Mouse (Mus musculus): ENCODE data around the gene Gsk3a.
"Not testable (repeated sequence)": the region's sequence is repeated elsewhere in the genome, so short reads cannot be mapped to it uniquely, and the experiment has no call there.

Gene Gsk3a

DNA sequence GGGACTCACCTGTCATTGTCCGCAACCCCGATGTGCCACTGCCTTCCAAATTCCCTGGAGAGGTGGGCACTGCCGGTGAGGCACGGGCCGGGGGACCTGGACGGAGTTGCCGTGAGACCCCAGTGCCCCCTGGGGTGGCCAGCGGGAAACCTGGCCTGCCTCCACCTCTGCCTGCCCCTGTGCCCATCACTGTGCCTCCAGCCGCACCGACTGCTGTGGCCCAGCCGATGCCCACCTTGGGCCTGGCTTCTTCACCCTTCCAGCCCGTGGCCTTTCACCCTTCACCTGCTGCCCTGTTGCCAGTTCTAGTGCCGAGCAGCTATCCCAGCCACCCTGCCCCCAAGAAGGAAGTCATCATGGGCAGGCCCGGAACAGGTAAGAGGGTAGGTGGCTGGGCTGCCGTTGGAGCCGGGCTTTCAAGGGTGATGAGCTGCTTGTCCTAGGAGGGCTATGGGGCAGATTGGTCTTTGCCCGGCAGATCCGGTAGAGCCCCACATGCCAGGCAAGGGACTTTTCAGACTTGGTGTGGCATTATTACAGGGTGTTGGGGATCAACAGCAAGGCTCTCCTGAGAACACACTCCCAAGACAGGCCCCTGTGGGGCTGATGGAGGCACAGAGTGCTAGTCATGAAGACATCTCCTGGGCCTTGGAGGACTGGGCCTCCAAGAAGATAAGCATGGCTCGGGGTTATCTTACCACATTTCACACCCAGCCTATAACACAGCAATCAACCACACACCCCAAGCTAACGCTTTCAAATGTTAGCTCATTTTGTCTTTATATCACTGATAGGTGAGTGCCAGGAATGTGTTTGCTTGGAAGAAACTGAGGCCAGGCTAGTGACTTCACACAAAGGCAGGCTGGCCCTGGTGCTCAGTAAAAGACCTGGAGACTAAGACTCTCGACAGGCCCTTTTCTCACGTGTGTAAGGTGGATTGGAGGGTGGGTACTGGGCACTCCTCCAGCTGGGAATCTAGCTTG lies 35.9 kb upstream of the Gsk3a start:
- in situ Hi-C loops (cut with MboI, MseI): loop anchor here (5.0 kb wide), 1 partner anchor 141 kb away; no protein-coding TSS in a partner anchor

DNA sequence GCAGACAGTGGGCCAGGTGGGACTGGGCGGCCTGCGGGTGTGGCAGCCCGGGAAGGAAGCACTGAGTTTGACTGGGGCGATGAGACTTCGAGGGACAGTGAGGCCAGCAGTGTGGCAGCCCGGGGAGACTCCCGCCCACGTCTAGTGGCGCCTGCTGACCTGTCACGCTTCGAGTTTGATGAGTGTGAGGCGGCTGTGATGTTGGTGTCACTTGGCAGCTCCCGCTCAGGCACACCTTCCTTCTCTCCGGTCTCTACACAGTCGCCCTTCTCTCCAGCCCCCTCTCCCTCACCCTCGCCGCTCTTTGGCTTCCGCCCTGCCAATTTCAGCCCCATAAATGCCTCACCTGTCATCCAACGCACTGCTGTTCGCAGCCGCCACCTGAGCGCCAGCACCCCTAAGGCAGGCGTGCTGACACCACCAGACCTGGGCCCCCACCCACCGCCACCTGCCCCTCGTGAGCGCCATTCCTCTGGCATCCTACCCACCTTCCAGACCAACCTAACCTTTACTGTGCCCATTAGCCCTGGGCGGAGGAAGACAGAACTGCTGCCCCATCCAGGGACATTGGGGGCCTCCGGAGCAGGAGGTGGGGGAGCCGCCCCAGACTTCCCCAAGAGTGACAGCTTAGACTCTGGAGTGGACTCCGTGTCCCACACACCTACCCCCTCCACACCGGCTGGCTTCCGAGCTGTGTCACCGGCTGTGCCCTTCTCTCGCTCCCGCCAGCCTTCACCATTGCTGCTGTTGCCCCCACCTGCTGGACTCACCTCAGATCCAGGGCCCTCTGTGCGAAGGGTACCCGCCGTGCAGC lies 35.0 kb upstream of the Gsk3a start:
- in situ Hi-C loops (cut with MboI, MseI): loop anchor here (5.0 kb wide), 1 partner anchor 140 kb away; no protein-coding TSS in a partner anchor

DNA sequence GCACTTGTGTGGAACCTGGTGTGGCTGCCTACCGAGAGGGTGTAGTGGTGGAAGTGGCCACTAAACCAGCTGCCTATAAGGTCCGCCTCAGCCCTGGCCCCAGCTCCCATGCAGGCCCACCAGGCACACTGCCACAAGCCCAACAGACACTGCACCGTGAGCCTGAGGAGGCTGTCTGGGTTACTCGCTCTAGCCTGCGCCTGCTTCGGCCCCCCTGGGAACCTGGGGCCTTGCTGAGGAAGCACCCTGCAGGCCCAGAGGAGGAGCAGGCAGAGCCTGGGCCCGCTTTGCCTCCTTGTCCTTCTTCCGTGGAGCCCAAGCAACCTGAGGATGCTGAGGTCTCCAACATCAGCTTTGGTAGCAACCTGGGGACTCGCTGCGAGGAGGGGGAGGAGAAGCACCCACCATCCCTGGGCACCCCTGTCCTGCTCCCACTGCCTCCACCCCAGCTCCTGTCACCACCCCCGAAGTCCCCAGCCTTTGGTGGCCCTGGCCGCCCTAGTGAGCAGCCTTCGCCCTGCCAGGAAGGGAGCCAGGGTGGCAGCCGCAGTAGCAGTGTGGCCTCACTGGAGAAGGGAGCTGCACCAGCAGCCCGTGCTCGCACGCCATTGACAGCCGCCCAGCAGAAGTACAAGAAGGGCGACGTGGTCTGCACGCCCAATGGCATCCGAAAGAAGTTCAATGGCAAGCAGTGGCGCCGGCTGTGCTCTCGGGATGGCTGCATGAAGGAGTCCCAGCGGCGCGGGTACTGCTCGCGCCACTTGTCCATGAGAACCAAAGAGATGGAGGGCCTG lies 34.2 kb upstream of the Gsk3a start:
- in situ Hi-C loops (cut with MboI, MseI): loop anchor here (5.0 kb wide), 1 partner anchor 140 kb away; no protein-coding TSS in a partner anchor

DNA sequence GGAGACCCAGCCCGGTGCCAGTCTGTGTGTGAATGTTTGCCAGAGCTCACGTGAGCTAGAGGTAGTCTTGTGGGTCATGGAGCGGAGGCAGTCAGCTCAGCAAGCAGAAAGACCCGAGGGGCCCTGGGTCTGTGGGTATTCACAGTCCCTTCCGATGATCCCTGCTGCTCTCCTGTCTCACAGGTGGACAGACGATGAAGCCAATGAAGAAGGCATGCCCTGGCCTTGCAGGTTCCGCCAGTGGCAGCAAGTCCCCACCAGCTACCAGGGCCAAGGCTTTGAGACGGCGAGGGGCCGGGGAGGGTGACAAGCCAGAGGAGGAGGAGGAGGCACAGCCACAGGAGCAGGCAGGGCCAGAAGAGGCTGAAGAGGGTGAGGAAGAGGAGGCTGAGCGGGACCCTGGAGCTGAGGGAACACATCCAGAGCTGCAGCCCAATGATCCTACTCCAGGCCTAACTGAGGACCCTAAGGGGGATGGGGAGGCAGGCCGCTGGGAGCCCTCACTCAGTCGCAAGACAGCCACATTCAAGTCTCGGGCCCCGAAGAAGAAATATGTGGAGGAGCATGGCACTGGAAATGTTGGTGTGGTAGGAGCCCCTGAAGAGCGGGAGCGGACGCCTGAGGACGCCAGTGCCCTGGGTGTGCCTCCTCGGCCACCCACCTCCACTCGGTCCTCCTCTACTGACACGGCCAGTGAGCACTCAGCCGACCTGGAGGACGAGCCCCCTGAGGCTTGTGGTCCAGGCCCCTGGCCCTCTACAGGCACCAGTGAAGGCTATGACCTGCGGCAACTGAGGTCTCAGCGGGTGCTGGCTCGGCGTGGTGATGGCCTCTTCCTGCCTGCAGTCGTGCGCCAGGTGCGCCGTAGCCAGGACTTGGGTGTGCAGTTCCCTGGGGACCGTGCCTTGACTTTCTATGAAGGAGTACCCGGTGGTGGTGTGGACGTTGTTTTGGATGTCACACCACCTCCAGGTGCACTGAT lies 33.3 kb upstream of the Gsk3a start:
- in situ Hi-C loops (cut with MboI, MseI): loop anchor here (5.0 kb wide), 1 partner anchor 139 kb away; no protein-coding TSS in a partner anchor

DNA sequence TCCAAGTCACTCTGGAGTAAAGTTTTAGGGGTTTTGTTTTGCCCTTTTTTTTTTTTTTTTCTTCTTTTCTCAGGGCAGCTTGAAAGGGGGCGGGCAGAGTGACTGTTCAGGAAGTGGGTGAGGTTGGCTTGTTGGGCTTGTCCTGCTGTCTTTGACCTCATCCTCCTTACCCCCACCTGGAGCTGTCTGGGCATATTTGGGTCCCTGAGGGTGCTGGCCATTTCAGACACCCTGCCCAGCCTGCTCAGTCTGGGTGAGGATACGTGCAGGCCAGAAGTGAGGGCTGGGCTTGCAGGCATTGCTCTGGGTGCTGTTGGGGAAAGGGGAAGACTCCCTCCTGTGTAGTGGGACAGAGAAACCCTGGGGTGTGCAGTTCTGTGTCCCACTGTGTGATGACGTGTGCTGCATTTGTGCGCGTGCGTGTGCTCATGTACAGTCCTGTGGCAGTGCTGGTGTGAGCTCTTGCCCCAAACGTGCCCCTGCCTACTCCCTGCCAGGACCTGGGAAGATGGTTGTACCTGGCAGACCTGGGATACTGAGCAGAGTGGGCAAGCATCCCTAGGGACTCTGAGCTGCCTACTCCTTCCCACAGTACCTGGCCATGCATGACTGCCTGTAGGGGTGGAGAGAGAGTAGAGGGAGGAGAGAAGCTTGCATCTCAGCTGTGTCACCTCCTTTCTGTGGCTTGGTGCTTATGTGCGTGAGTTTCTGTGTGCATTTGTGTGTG lies 32.1 kb upstream of the Gsk3a start:
- in situ Hi-C loops (cut with MboI, MseI): loop anchor here (5.0 kb wide), 1 partner anchor 137 kb away; no protein-coding TSS in a partner anchor

DNA sequence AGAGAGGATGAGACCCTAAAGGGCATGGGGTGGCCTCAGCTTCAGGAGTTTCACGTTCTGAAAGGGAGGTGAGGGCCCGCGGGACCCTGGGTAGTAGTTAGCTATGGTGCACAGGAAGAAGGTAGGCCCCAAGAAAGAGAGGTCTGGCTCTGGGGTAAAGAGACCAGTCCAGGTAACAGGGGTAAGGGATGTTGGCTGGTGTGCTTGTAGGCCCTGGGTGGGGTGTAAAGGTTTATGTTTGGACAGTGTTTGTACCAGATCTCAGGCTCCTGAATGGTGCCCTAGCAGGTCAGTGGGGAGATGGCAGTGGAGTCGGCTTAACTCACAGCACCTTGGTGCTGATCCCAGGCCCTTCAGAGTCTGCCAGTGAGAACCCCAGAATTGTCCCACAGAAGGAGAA lies 31.4 kb upstream of the Gsk3a start:
- in situ Hi-C loops (cut with MboI, MseI): no loop called here

DNA sequence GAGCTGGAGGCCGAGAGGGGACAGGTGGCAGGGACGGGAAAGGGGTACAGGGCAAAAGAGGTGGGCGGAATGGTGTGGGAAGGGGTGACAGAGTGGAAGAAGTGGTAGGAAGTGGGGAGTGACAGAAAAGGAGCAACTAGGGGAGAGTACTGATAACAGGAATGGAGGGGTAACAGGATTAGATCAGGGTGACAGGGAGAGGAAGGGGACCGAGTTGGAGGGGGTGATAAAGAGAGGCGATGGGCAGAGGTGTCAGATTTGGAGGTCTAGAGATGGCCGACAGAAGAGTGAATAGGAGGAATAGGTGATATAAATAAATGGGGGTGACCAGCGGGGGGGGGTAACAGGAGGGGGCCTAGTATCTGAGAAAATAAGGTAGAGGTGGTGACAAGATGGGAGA lies 30.9 kb upstream of the Gsk3a start:
- in situ Hi-C loops (cut with MboI, MseI): no loop called here

DNA sequence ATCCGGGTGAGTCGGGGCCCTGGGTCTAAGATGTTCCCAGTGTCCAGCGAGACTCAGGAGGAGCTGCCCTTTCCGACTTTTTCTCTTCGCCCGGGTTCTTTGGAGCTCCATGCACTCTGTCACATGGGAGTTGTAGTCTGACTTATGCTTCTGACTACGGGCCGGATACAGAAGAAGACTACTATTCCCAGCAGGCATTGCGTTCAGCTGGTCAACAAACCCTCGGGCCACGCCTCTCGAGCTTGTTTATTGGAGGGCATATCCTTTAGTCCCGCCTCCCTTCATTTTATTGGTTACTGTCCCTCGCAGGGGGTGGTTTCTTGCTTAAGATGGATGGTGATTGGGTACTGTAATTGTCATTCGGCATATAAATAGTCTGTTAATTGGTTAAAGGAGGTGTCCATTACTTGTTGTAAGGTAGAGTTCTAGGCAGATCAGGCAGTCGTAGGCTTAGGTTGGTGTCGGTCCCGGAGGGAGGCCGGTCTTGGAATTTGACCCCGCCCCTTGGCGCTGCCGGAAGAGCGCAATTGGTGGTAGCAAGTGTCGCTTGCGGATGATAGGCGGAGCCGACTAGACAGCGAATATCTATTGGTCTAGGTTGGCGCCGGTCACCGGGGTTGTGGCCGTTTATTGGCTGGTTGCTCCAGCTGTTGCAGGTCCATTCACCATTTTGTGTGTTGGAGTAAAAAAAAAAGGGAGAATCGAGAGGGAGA lies 30.3 kb upstream of the Gsk3a start:
- in situ Hi-C loops (cut with MboI, MseI): no loop called here

DNA sequence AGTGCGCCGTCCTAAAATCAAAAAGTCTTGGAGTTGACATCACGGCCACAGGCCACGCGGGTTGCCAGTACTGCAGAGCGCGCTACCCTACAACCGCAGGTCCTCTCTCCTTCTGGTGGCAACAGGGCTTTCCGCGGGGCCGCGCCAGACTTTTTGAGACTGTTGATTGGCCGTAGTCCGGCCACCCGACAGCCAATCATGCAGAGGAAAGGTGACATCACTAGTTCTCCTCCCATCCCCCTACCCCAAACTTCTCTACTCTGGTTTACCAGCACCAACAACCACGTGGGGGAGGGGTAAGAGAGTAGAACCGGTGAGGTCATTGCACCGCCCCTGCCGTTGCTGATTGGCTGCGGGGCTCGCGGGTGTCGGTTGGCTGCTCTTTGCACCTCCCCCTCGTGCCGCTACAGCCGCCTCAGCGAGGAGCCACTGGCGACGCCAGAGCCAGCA lies 29.7 kb upstream of the Gsk3a start, which contains the start of gene Cic:
TSS of gene Cic (plus strand) at position 404 of the 450 bp plus-strand sequence.
- in situ Hi-C loops (cut with MboI, MseI): no loop called here

DNA sequence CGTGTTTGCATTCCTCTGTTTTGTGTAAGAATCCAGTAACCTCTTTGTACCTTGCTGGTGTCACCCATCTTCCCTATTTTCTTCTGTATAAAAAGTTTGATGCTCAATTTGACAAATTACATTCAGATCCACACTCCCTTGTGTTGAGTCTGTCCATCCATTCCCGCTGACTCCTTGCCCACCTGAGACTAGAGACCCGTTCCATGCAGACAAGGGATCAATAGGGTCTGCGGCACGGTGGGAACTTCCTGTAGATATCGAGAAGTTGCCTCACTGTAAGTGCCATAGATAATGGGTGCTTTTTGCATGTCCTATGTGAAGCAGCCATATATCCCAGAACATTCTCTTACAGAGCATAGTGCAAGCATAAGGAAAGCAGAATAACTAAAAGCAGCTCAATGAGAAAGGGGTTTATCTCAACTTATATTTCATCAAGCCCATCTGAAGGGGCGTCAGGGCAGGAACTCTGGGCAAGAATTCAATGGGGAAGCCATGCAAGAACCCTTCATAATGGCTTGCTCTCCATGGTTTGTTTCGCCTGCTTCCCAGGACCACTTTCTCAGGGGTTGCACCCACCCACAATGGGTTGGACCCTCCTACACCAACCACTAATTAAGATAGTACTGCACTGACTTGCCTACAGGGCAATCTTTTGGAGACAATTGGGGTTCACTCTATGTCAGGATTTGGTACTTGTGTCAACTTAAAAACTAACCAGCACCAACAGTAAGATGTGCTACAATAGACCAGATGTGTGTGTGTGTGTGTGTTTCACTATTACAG lies 28.7 kb upstream of the Gsk3a start:
- in situ Hi-C loops (cut with MboI, MseI): no loop called here

DNA sequence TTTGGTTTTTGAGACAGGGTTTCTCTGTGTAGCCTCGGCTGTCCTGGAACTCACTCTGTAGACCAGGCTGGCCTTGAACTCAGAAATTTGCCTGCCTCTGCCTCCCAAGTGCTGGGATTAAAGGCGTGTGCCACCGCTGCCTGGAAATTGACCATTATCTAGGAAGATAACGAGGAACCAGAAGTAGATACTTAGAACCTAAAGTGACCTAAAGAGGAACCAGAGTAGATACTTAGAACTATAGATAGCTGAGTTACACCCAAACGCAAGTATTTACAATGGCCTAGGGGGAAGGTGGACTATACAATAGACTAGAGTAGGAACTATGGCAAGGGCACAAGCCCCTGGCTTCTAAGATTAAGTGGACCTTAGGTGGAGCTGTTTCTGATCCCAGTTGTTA lies 28.1 kb upstream of the Gsk3a start:
- in situ Hi-C loops (cut with MboI, MseI): not testable (repeated sequence)

DNA sequence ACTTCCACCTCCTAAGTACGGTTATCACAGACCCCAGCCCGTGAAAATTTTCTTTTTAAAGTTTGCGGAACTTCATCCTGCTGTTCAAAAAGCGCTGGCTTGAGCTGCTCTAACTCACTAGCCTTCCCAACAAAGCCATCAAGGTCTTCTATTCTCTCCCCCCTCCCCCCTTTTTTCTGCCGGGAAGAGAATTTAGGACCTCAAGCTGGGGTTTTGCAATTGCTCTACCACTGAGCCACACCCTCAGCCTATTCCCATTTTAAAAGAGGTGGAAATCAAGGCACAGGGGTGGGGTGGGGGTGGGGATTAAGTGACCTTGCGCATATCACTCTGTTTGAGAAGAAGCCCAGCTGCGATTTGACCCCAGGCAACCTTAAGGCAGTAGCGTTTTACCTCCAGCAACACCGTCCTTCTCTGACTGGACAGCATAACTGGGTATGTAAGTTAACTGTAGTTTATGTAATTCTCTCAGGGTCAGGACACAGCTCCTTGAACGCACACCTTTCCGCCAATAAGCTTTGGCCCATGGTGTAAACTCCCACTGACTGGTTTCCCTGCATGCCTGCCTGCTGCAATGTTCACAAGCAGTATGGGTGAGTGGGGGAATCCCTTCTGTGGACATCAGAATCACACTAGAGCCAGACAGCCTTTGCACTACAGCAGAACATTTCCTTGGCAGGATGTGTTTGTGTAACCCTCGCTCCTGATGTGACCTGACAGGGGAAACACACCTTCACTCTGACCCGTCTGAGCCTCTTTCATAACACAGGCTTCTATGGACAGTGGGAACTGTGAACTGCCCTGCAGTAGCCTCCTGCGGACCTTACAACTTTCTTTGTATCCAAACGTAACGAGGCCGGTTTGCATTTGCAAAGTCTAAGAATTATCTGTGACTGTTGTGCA lies 26.6 kb upstream of the Gsk3a start:
- in situ Hi-C loops (cut with MboI, MseI): no loop called here

DNA sequence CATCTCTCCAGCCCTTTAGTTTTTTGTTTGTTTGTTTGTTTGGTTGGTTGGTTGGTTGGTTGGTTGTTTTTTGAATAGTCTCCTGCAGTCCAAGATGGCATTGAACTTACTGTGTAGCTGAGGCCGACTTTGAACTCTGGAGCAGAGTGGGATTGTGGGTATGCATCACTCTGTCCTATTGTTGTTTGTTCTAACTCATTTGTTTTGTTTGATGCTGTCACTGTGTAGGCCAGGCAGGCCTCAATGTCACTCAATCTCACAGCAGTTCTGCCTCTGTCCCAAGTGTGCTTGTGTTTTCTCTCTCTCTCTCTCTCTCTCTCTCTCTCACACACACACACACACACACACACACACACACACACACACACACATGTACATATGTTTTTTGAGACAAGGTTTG lies 24.2 kb upstream of the Gsk3a start:
- in situ Hi-C loops (cut with MboI, MseI): no loop called here

DNA sequence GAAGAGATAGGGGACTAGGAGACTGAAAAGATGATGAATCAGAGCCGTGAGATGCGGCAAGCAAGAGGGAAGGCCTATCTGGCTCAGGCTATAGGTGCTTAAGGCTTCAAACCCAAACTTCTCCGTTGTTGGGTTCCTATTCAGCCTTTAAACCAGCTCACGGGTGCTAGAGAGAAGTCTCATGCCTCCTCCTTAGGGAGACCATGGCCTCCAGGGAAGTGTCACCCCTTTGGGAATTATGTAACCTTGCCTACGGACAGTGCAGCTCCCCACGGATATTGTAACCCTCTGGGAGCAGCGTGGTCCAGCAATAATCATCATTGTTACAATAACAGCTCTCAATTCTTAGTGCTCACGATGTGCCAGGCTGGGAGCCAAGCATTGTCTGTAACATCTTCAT lies 14.2 kb upstream of the Gsk3a start:
- in situ Hi-C loops (cut with MboI, MseI): no loop called here

DNA sequence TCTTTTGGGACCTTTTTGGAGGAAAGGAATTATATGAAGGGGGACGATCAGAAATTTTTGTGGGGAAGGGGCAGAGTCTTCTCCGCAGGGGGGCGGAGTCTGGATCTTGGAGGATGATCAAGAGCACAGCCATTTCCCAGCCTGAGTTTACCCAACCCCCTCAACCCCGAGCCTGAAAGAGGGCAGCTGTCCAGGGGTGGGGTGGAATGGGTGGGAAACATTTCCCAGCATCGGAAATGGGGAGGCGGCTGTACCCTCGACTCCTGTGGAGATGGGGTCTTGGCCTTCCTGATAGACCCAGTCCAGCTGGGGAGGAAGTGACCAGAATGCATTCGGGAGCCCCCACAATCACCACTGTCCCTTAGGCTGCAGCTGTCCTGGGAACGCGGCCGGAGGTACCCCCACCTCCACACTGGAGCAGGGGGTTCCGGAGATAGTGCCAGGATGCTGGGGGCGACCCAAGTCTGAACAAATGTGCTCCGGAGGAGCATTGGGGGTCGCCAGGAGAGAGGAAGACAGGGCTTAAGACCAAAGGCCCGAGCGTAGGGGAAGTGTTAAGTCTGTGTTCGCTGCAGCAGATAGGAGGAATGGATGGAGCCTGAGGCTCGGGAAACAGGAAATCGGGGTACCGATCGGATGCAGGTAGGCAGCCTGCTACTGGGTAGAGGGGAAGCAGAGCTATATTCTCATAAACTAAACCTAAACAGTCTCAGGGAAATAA lies 13.6 kb upstream of the Gsk3a start:
- in situ Hi-C loops (cut with MboI, MseI): no loop called here
